Mouse (Mus musculus) ES-E14 (cell line): Measurements from ENCODE around the gene Gna12. TPM values are rescaled to one million over a fixed set of nuclear protein-coding genes. Genes with fewer than 3 reads are reported as not detected.

Experiments used
- DNase-seq: peaks from one replicate; pipeline ENCODE4 v3.0.0-alpha.2; 2013; ENCODE audit warnings: low read depth, low spot score
- H3K27ac ChIP-seq: 2 replicates; pipeline ENCODE4 v1.5.1; 2012; ENCODE audit warnings: low read depth, mild to moderate bottlenecking, low read length, moderate library complexity, mixed read lengths; ENCODE audit not compliant: poor library complexity, insufficient read depth, severe bottlenecking
- H3K36me3 ChIP-seq: 2 replicates; pipeline ENCODE4 v1.6.1; 2012; ENCODE audit warnings: mild to moderate bottlenecking, low read length, moderate library complexity, mixed read lengths; ENCODE audit not compliant: control insufficient read depth, poor library complexity, insufficient read depth, severe bottlenecking
- H3K4me1 ChIP-seq, 2 experiments: fragments of 150-350 bp in 1 of 2; sonication (generic) in 1 of 2; 2 replicates each; pipeline ENCODE4 v1.6.1; 2012; ENCODE audit warnings: low read length in 2 of 2, mild to moderate bottlenecking in 1 of 2, mixed read lengths in 1 of 2; ENCODE audit not compliant: control insufficient read depth in 2 of 2, insufficient read depth in 2 of 2, poor library complexity in 1 of 2
- H3K4me3 ChIP-seq, 2 experiments: fragments of 150-350 bp in 1 of 2; sonication (generic) in 1 of 2; 2 replicates each; pipeline ENCODE4 v1.5.1; 2012; ENCODE audit warnings: low read length in 2 of 2, low read depth in 1 of 2, mild to moderate bottlenecking in 1 of 2, mixed read lengths in 1 of 2; ENCODE audit not compliant: insufficient read depth in 1 of 2, poor library complexity in 1 of 2, severe bottlenecking in 1 of 2
- H3K9ac ChIP-seq: 2 replicates; pipeline ENCODE4 v1.6.1; 2012; ENCODE audit warnings: low read depth, mild to moderate bottlenecking, low read length, mixed read lengths; ENCODE audit not compliant: poor library complexity, insufficient read depth, severe bottlenecking
- H3K9me3 ChIP-seq: fragments of 150-350 bp; sonication (generic); 2 replicates; pipeline ENCODE4 v1.6.1; 2012; ENCODE audit warnings: low read depth, mild to moderate bottlenecking, low read length; ENCODE audit not compliant: control insufficient read depth, insufficient read depth
- CHD2 ChIP-seq: IDR thresholded peaks from 2 replicates; pipeline ENCODE4 v1.6.1; 2014; ENCODE audit warnings: mild to moderate bottlenecking, low read depth, low read length, inconsistent platforms
- HCFC1 ChIP-seq: IDR thresholded peaks from 2 replicates; pipeline ENCODE4 v1.6.1; 2012; ENCODE audit warnings: low read length, inconsistent platforms, borderline replicate concordance; ENCODE audit not compliant: insufficient read depth
- MAFK ChIP-seq: IDR thresholded peaks from 2 replicates; pipeline ENCODE4 v1.6.1; 2014; ENCODE audit warnings: mild to moderate bottlenecking, low read depth, low read length, inconsistent platforms; ENCODE audit not compliant: insufficient read depth
- ZC3H11A ChIP-seq: IDR thresholded peaks from 2 replicates; pipeline ENCODE4 v1.6.1; 2012; ENCODE audit warnings: low read depth, mild to moderate bottlenecking, inconsistent platforms, low read length, borderline replicate concordance
- ZNF384 ChIP-seq: IDR thresholded peaks from 2 replicates; pipeline ENCODE4 v1.6.1; 2012; ENCODE audit warnings: low read depth, low read length, inconsistent platforms
- in situ Hi-C, 2 experiments: fragments of 600-800 bp; cut with MboI; formaldehyde crosslinking; loops; one replicate each; pipeline ENCODE4 v1.15.1; 2025; ENCODE audit warnings: low sequenced_read_pairs in 2 of 2, inconsistent platforms in 1 of 2; ENCODE audit not compliant: unreplicated experiment in 2 of 2
- total RNA-seq: library from RNA; depleted of rRNA; stranded (reverse); fragments of 300-350 nt; gene quantifications from 2 replicates; pipeline ENCODE4 v1.2.3, GENCODE M21; 2012

Gene Gna12
- total RNA-seq, 1 experiment, result 50.4 TPM

GRCm38 (mm10) chr5:140852435-140852996, 22.3 kb upstream of the Gna12 start:
- Histone ChIP-seq H3K4me3 (no peak overlapping the region), H3K4me1 (no peaks in the 10 kb centered on the region), H3K27ac (no peak overlapping the region), H3K9ac (no peak overlapping the region), H3K36me3 (no peaks in the 10 kb centered on the region), H3K9me3 (no peaks in the 10 kb centered on the region)
- TF ChIP-seq CHD2 (no peak), HCFC1 (no peak), ZNF384 (no peak), ZC3H11A (no peak), MAFK (no peak)
- in situ Hi-C loops, result no loop called here
- no peak for DNase-seq

- DNase-seq, result peak; percentile 50
- Histone ChIP-seq H3K4me3 (no peak overlapping the region), H3K36me3 (no peaks in the 10 kb centered on the region), H3K9ac (no peak overlapping the region), H3K27ac (no peak overlapping the region), H3K4me1 (no peaks in the 10 kb centered on the region), H3K9me3 (no peaks in the 10 kb centered on the region)
- in situ Hi-C loops, result no loop called here
- TF ChIP-seq ZNF384 (no peak), ZC3H11A (peak; percentile 70; the same call in 1 of the 2 replicates)
Measured at GRCm38 (mm10) chr5:140847300-140847729, 17.1 kb upstream of the Gna12 start.

DNA sequence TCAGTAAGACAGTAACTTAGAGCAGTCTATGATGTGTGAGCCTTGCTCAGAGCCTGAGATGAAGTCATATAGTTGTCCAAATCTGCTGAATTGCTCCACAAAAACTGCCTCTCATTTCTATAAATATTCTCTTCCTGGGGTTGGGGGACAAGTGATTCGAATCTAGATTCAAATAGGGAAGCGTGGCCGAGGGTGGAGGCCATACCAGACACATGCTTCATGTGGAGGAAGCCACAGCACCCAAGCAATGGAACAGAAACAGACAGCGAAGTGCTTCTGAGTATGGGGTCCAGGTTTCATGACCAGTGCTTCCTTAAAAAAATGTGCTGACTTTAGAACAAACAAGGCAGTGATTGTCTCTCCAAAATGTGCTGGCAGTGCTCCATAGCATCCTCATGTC, 11.7 kb upstream of the Gna12 start:
- in situ Hi-C loops, result no loop called here
- TF ChIP-seq HCFC1 (no peak), ZNF384 (no peak), MAFK (no peak), ZC3H11A (no peak), CHD2 (no peak)
- no peaks in the 10 kb centered on the region for H3K36me3 ChIP-seq
- no peaks in the 10 kb centered on the region for H3K4me1 ChIP-seq
- no peak overlapping the region for H3K9ac ChIP-seq
- no peak for DNase-seq
- no peak overlapping the region for H3K27ac ChIP-seq
- no peak overlapping the region for H3K4me3 ChIP-seq
- H3K9me3 ChIP-seq, result no peaks in the 10 kb centered on the region

GRCm38 (mm10) chr5:140831064-140831431, 817 bp upstream of the Gna12 start:
- DNase-seq, result no peak
- Histone ChIP-seq H3K4me3 (peak overlapping the region in 1 of 2 experiments; percentile 62; a peak in 2 of 4 replicates), H3K36me3 (no peaks in the 10 kb centered on the region), H3K9me3 (no peaks in the 10 kb centered on the region), H3K27ac (no peak overlapping the region), H3K9ac (no peak overlapping the region), H3K4me1 (peaks cover 0 to 8% of the 10 kb centered on the region in 2 experiments; a peak in 1 of 4 replicates)
- TF ChIP-seq CHD2 (no peak), HCFC1 (no peak), ZNF384 (no peak), MAFK (no peak), ZC3H11A (no peak)
- in situ Hi-C loops, result no loop called here

GRCm38 (mm10) chr5:140829911-140830294, 328 bp downstream of the Gna12 start:
- no peaks in the 10 kb centered on the region for H3K36me3 ChIP-seq
- in situ Hi-C loops, result no loop called here
- H3K9ac ChIP-seq, result peak overlapping the region; percentile 86
- DNase-seq, result no peak
- no peak for TF ChIP-seq CHD2
- no peak for TF ChIP-seq MAFK
- no peak for TF ChIP-seq ZC3H11A
- TF ChIP-seq ZNF384, result no peak
- no peak; the same call in 1 of the 2 replicates for TF ChIP-seq HCFC1
- no peak overlapping the region for H3K27ac ChIP-seq
- H3K9me3 ChIP-seq, result no peaks in the 10 kb centered on the region
- H3K4me1 ChIP-seq, result peaks cover 0 to 8% of the 10 kb centered on the region in 2 experiments; a peak in 1 of 4 replicates
- H3K4me3 ChIP-seq, result peak overlapping the region; percentile 87 to 97
